Mouse (Mus musculus) testis, adult 2 months (tissue): Measurements from ENCODE around the gene Mroh2a. TPM values are rescaled to one million over a fixed set of nuclear protein-coding genes. Genes with fewer than 3 reads are reported as not detected.

ENCODE experiments used
- H3K27ac ChIP-seq: fragments of 200-500 bp; 2 replicates; pipeline ENCODE4 v1.5.1; 2012; ENCODE audit warnings: low read depth, low read length; ENCODE audit not compliant: control insufficient read depth, insufficient read depth
- H3K27me3 ChIP-seq: fragments of 200-500 bp; 2 replicates; pipeline ENCODE4 v1.6.1; 2012; ENCODE audit warnings: mild to moderate bottlenecking, low read length, moderate library complexity; ENCODE audit not compliant: control insufficient read depth, insufficient read depth
- H3K36me3 ChIP-seq: fragments of 200-500 bp; 2 replicates; pipeline ENCODE4 v1.6.1; 2012; ENCODE audit warnings: mild to moderate bottlenecking, low read length; ENCODE audit not compliant: control insufficient read depth, insufficient read depth
- H3K4me1 ChIP-seq: fragments of 200-500 bp; 2 replicates; pipeline ENCODE4 v1.6.1; 2012; ENCODE audit warnings: low read length; ENCODE audit not compliant: control insufficient read depth, insufficient read depth
- H3K4me3 ChIP-seq: fragments of 200-500 bp; 2 replicates; pipeline ENCODE4 v1.5.1; 2012; ENCODE audit warnings: low read depth, mild to moderate bottlenecking, low read length, moderate library complexity, mixed read lengths; ENCODE audit not compliant: control insufficient read depth
- CTCF ChIP-seq: fragments of 200-500 bp; IDR thresholded peaks from 2 replicates; pipeline ENCODE4 v1.5.1; 2012; ENCODE audit warnings: low read depth, mild to moderate bottlenecking, inconsistent platforms, low read length, moderate library complexity; ENCODE audit not compliant: control insufficient read depth, insufficient read depth, insufficient replicate concordance
- POLR2A ChIP-seq: fragments of 200-500 bp; IDR thresholded peaks from 2 replicates; pipeline ENCODE4 v1.6.1; 2012; ENCODE audit warnings: low read depth, mild to moderate bottlenecking, inconsistent platforms, low read length, moderate library complexity; ENCODE audit not compliant: control insufficient read depth
- polyA plus RNA-seq: library from polyadenylated mRNA; depleted of rRNA; stranded (reverse); fragments of >200 nt; gene quantifications from 2 replicates; pipeline ENCODE4 v1.2.3, GENCODE M21; 2012; rRNA removed

Mroh2a gene
- 116 and 122 TPM in 2 replicates for polyA plus RNA-seq

GRCm38 (mm10) chr1:88226670-88227379 is at the start of gene Mroh2a:
Gene Mroh2a (plus strand): TSS chr1:88226986.
- H3K4me3 ChIP-seq = peak within 1 kb of the TSS; percentile 77
- TF ChIP-seq CTCF (no peak), POLR2A (no peak)
- H3K36me3 ChIP-seq = no peaks in the 10 kb centered on the region; the same call in 1 of the 2 replicates
- peak within 1 kb of the TSS; percentile 90 for H3K27ac ChIP-seq
- H3K4me1 ChIP-seq = peaks cover 2% of the 10 kb centered on the region; the same call in 1 of the 2 replicates
- no peaks in the 10 kb centered on the region for H3K27me3 ChIP-seq

GRCm38 (mm10) chr1:88179657-88180056 is 47.1 kb upstream of the Mroh2a start:
- Histone ChIP-seq H3K4me3 (no peak overlapping the region), H3K36me3 (no peaks in the 10 kb centered on the region), H3K4me1 (no peaks in the 10 kb centered on the region), H3K27ac (no peak overlapping the region), H3K27me3 (no peaks in the 10 kb centered on the region)
- TF ChIP-seq CTCF = no peak
- no peak for TF ChIP-seq POLR2A

GRCm38 (mm10) chr1:88186325-88186935 is 40.4 kb upstream of the Mroh2a start:
- no peak for TF ChIP-seq POLR2A
- TF ChIP-seq CTCF = no peak
- H3K36me3 ChIP-seq = no peaks in the 10 kb centered on the region
- no peak overlapping the region for H3K4me3 ChIP-seq
- H3K27me3 ChIP-seq = no peaks in the 10 kb centered on the region
- H3K27ac ChIP-seq = no peak overlapping the region
- H3K4me1 ChIP-seq = no peaks in the 10 kb centered on the region

DNA sequence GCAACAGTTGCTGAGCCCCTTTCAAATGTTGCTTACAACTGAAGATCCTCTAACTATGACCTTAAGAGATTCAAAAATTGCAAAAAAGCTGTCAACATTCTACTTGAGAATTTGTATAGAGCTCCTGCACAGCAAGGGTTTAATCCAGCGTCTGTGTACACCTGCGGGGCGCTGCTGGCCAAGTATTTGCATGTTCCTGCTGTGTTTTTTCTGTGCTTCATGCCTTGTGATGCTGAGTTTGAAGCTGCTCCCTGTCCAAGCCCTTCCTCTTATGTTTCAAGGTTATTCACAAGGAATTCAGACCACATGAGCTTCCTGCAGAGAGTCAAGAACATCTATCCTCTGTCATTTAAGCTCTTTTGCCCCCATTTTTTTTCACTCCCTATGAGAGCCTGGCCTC is 34.6 kb upstream of the Mroh2a start:
- Histone ChIP-seq H3K27me3 (no peaks in the 10 kb centered on the region), H3K36me3 (no peaks in the 10 kb centered on the region), H3K27ac (no peak overlapping the region), H3K4me3 (no peak overlapping the region), H3K4me1 (no peaks in the 10 kb centered on the region)
- TF ChIP-seq CTCF = no peak
- TF ChIP-seq POLR2A = no peak

GRCm38 (mm10) chr1:88195687-88196086 is 31.1 kb upstream of the Mroh2a start:
- Histone ChIP-seq H3K4me3 (no peak overlapping the region), H3K27ac (no peak overlapping the region), H3K27me3 (no peaks in the 10 kb centered on the region), H3K36me3 (no peaks in the 10 kb centered on the region), H3K4me1 (no peaks in the 10 kb centered on the region; the same call in 1 of the 2 replicates)
- TF ChIP-seq CTCF (no peak), POLR2A (no peak)

GRCm38 (mm10) chr1:88197443-88197842 is 29.3 kb upstream of the Mroh2a start:
- no peaks in the 10 kb centered on the region for H3K36me3 ChIP-seq
- H3K27me3 ChIP-seq = no peaks in the 10 kb centered on the region
- no peak for TF ChIP-seq POLR2A
- no peaks in the 10 kb centered on the region; the same call in 1 of the 2 replicates for H3K4me1 ChIP-seq
- no peak overlapping the region for H3K27ac ChIP-seq
- H3K4me3 ChIP-seq = no peak overlapping the region

DNA sequence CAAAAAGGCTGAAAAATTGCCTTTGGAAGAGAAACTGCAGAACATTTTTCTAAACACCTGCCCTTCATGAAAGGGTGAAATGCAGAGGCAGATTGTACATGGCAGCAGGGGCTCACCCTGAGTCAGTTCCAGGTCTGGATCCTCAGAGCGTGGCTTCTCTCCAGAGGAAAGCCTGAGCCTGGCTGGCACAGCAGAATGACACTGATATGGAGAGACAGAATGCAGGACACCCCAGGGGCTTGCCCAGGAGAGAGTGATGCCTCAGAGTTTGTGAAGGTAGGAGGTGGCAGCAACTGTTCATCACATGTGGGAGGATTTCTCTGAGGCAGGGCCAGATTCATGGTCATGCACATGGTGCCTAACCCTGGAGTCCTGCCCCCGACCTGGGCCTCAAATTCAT is 26.8 kb upstream of the Mroh2a start:
- H3K36me3 ChIP-seq = no peaks in the 10 kb centered on the region; the same call in none of the 2 replicates
- no peaks in the 10 kb centered on the region for H3K27me3 ChIP-seq

More for the DNA sequence above, 26.8 kb upstream of the Mroh2a start:
- Histone ChIP-seq H3K4me1 (no peaks in the 10 kb centered on the region; the same call in 1 of the 2 replicates), H3K27ac (no peak overlapping the region), H3K4me3 (no peak overlapping the region)
- TF ChIP-seq POLR2A (no peak), CTCF (no peak)
